Mouse (Mus musculus) layer of hippocampus, adult 18-20 months (tissue): ENCODE measurements at regions not wholly inside any gene's neighbourhood (a gene's known extent, or its start where the extent isn't known, plus 50 kb on each side); places are given as distances from the start of the nearest gene placed in this dataset.

Experiments
- DNase-seq, 2 experiments: peaks; one replicate each; pipeline ENCODE4 v3.0.0; 2022; ENCODE audit warnings: low spot score in 2 of 2

DNA sequence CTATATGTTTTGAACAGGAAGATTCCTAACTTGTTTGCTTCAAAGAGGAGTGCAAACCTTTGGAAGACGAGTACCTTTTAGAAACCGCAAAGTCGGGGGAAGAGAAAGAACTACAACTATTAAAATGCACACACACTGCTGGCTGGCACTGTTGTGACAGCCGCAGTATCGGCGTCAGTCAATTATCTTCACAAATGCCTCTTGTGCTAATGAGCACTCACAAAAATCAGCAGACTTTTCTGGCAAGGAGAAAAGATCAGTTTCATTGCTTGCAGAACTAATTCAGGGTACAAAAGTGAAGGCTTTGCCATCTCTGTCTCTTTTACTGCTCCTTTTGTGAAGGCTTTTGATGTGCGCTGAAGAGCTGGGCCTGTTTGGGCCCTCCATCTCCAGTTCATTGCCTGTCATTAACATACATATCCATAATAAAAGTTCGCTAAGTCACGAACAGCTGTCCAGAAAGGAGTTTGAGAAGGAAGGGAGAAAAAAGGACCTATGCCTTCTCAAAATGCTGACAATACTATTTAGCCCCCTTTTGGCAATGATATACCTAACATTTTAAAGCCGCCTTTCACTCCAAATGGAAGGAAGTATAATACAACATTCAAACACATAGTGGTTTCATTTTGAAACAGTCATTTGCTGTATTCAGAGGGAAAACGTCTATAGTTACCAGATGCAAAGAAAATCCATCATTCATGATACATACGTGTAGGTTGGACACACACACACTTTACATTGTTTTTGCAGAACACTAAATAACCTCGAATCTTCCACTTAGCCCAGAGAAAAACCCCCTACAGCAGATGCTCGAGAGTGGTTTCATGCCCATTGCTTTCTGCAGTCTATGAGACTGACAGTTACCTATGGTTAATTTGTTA, 186.6 kb upstream of the Sp8 start:
- no peak for DNase-seq

- DNase-seq: no peak
Observed at GRCm38 (mm10) chr12:118650483-118651160, 195.5 kb upstream of the Sp8 start.

DNA sequence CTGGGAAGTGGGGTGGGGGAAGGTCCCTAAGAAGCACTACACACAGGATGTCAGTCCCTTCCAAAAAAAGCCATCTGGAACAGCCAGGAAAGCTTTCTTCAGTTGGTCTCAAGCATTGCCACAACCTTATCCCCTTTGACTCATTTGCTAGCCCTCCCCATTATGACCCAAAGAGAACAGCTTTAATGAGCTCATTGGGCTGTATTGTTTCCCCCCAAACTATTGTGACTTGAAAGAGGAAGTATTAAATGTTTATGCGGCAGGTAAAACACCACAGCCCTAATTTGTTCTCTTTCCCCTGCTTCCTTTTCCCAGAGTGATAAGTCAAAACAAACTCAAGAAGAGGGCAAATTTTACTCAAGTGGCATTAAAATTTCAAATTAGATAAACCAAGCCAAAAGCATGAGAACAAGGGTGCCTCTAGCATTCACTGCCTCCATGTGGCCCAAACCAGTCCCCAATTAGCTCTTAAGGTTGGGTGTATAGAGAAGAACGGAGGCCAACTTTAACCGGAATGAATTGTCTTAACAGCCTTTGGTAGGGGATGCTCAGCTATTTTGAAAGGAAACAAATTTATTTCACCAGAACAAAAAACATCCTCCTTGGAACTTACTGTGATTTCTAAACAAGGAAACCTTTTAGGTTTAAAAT, 196.7 kb upstream of the Sp8 start:
- DNase-seq: no peak

- no peak for DNase-seq
Observed at GRCm38 (mm10) chr12:118648673-118649072, 197.5 kb upstream of the Sp8 start.

- no peak for DNase-seq
Observed at GRCm38 (mm10) chr12:118647270-118648042, 198.7 kb upstream of the Sp8 start.

DNA sequence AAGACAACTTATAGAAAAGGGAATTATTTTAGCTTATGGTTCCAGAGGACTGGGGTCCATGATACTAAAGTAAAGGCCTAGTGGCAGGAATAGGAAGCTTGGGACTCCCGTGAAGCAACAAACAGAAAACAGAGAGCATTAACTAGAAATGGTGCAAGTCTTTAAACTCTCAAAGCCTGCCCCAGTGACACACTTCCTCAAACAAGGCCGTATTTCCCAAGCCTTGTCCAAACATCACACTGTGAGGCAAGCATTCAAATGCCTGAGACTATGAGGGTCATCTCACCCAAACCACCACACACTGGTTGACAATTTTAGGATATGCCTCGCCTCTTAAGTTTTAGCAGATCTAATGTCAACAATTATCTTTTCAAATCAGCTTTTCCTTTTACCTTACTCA, 205.2 kb upstream of the Sp8 start:
- no peak for DNase-seq

GRCm38 (mm10) chr12:118637214-118637613, 208.9 kb upstream of the Sp8 start:
- DNase-seq: no peak

- DNase-seq: no peak
Observed at GRCm38 (mm10) chr12:118635456-118635855, 210.7 kb upstream of the Sp8 start.

- DNase-seq: no peak
Observed at GRCm38 (mm10) chr12:118630373-118630772, 215.8 kb upstream of the Sp8 start.

GRCm38 (mm10) chr12:118621697-118622485, 224.2 kb upstream of the Sp8 start:
- no peak for DNase-seq

GRCm38 (mm10) chr12:118620847-118621636, 225.1 kb upstream of the Sp8 start:
- DNase-seq: no peak

GRCm38 (mm10) chr12:118597015-118597414, 249.1 kb upstream of the Sp8 start:
- no peak for DNase-seq

DNA sequence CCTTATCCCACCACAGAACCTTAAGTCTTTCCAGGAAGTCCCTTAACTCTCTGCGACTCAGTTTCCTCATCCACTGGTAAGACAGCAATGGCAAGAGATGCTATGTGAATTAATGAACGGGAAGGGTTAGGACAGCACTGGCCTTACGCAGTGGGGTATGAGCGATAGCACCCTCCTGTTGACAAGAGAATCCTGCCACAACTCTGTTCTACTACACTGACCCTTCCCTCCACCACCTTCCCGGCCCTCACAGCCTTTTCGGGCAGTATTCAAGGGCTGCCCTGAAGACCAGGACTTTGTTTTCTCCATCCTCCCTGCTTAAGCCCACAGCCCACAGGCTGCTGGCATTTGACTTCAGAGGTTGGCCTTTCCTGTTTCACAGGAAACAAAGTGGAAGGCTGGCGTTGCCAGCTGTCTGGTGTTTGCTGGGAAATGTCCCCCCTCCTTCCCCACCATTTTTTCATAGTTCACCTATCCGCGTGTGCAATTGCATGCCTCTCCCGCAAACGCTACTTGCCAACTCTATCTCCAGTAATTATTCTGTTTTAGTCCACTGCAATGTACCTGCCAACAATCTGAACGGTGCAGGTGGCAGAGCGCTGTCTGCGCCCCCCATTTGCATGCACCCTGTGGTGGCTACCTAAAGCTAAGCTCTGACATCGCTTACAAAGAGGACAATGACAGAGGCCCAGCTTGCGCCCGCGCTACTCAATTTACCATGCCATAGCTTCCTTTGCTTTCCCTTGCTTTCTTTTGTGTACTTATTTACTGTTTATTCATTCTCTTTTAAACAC, 251.2 kb upstream of the Sp8 start:
- DNase-seq: no peak

- DNase-seq: no peak
Observed at GRCm38 (mm10) chr12:118583829-118584628, 262.1 kb upstream of the Sp8 start.

DNA sequence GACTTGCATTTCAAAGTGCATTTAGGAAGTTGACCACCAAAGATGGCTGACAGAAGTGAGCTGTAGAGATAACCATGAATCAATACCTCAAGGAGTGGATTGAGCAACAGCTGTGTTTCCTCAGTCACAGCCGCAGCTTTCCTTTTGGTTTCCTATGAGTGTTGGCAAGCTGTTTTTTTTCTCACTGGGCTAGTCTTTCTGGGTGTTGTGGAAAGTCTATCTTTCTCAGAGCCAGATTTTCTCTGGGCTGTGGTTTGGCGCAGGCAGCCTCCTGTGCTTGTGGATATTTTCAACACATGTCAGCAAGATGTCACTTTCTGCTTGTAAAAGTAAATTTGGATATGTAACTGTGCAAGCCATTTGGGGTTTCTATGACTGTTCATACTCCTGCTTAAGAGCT, 268.6 kb upstream of the Sp4 start:
- DNase-seq: peak in 1 of 2 experiments; percentile 18

DNA sequence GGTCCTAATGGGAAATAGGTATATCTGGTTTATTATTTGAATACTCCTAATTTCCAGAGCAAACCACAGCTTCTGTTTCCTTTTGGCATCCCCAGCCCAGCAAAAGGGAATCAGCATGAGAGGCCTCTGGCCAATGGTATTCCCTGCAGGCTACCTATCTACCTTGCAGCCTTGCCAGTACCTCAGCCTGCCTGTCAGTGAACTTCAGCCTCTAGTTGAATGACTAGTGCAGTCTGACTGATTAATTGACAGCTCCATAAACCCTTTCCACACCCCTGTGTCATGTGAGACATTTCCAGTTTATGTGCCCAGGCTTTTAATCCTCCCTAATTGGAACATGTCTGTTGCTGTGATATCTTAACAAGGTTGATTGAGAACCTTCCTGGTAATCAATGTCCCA, 265.4 kb upstream of the Sp4 start:
- DNase-seq: no peak

GRCm38 (mm10) chr12:118564394-118565112, 263.3 kb upstream of the Sp4 start:
- DNase-seq: no peak
